Mouse (Mus musculus): ENCODE results near the gene Nyap2.

GRCm38 (mm10) chr1:81219790-81220189 is 143.0 kb downstream of the Nyap2 start:
- TF ChIP-seq EP300 (IDR thresholded peaks at IDR 0.05; ENCODE audit: low read length) (no peak), CTCF (conservative IDR thresholded peaks at IDR 0.05 in 1 of 2, IDR thresholded peaks at IDR 0.05 in 1 of 2; ENCODE audit: low read depth in 2 of 2, low read length in 2 of 2) (no peak), POLR2A (IDR thresholded peaks at IDR 0.05; ENCODE audit: low read depth, low read length) (no peak), MEF2A (IDR thresholded peaks at IDR 0.05; ENCODE audit: borderline replicate concordance, low read depth, low read length) (no peak), RAD21 (IDR thresholded peaks at IDR 0.05; ENCODE audit: low read depth, low read length) (no peak), NELFE (IDR thresholded peaks at IDR 0.05; ENCODE audit: low read depth, low read length) (no peak), MYC (IDR thresholded peaks at IDR 0.05; ENCODE audit: low read depth, low read length) (no peak), ZNF384 (IDR thresholded peaks at IDR 0.05; ENCODE audit: low read depth, low read length) (no peak), JUND (conservative IDR thresholded peaks at IDR 0.05; ENCODE audit: low read depth, low read length) (no peak)
